Mouse (Mus musculus) erythroblast, embryonic 14.5 days (primary cell): Measurements from ENCODE around the gene Prkg1. TPM values are rescaled to one million over a fixed set of nuclear protein-coding genes. Genes with fewer than 3 reads are reported as not detected.

Source experiments
- H3K27me3 ChIP-seq: 2 replicates; pipeline ENCODE4 v1.6.1; 2012; ENCODE audit warnings: inconsistent platforms; ENCODE audit not compliant: control insufficient read depth
- H3K36me3 ChIP-seq: 2 replicates; pipeline ENCODE4 v1.6.1; 2012; ENCODE audit warnings: mild to moderate bottlenecking, inconsistent platforms; ENCODE audit not compliant: control insufficient read depth
- H3K4me1 ChIP-seq: 2 replicates; pipeline ENCODE4 v1.6.1; 2012; ENCODE audit warnings: inconsistent platforms; ENCODE audit not compliant: control insufficient read depth
- H3K4me3 ChIP-seq: replicated peaks from 2 replicates; pipeline ENCODE3; 2012; ENCODE audit warnings: moderate library complexity, mild to moderate bottlenecking, inconsistent platforms
- H3K9me3 ChIP-seq: 2 replicates; pipeline ENCODE4 v1.6.1; 2012; ENCODE audit warnings: low read length, inconsistent platforms, mixed read lengths; ENCODE audit not compliant: control insufficient read depth
- GATA1 ChIP-seq: IDR thresholded peaks from 2 replicates; pipeline ENCODE4 v1.6.1; 2012; ENCODE audit warnings: low read length, inconsistent platforms, mixed read lengths
- TAL1 ChIP-seq: IDR thresholded peaks from 3 replicates; pipeline ENCODE4 v1.6.1; 2012; ENCODE audit warnings: low read length, inconsistent platforms, mixed read lengths
- polyA plus RNA-seq: library from polyadenylated mRNA; stranded (reverse); fragments of >175 nt; gene quantifications from 2 replicates; pipeline ENCODE4 v1.2.3, GENCODE M21; 2012

Prkg1 gene
- polyA plus RNA-seq, 1 experiment = not detected

DNA sequence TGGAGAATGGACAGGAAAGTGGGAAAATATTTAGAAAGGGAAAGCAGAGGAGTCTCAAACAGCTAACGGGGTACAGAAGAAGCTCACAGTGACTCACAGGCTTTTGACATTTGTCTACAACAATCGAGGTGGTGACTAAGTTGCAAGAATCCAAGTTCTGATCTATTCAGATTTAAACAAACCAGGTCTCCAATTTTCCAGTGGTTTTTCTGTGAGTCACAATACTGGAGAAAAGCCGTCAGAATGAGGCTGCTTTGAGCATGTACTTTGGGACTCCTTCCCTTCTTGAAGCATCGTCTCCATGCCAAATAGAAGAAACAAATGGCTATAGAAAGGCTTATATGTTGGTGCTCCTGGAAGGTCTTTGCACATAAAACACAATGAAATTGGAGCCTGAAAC is 151.7 kb downstream of the Prkg1 start:
- Histone ChIP-seq H3K4me3 (no peak overlapping the region), H3K4me1 (no peaks in the 10 kb centered on the region), H3K36me3 (no peaks in the 10 kb centered on the region), H3K27me3 (no peaks in the 10 kb centered on the region), H3K9me3 (no peaks in the 10 kb centered on the region)
- TF ChIP-seq GATA1 (no peak), TAL1 (no peak)

GRCm38 (mm10) chr19:31602578-31602977 is 162.3 kb downstream of the Prkg1 start:
- Histone ChIP-seq H3K36me3 (no peaks in the 10 kb centered on the region), H3K4me3 (no peak overlapping the region), H3K27me3 (no peaks in the 10 kb centered on the region), H3K4me1 (no peaks in the 10 kb centered on the region), H3K9me3 (no peaks in the 10 kb centered on the region)
- no peak for TF ChIP-seq TAL1
- no peak for TF ChIP-seq GATA1

DNA sequence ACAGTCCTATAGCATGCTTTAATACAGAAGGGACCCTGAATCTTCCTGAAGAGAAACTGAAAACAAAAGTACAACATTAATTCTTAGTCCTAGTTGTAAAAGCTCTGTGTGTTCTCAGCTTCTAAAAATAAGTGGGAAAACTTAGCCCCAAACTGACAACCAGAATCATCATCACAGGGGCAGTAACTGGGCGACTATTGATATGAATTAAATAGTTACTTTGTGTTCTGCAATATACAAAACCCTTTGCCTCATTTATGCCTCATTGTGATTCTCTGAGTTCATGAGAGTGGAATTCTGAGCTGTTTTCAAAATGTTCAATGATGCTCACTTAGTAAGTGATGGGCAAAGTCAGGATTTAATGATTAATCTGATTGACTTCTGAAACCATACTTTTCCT is 170.8 kb downstream of the Prkg1 start:
- Histone ChIP-seq H3K4me1 (no peaks in the 10 kb centered on the region), H3K4me3 (no peak overlapping the region), H3K36me3 (no peaks in the 10 kb centered on the region), H3K27me3 (no peaks in the 10 kb centered on the region), H3K9me3 (no peaks in the 10 kb centered on the region)
- TF ChIP-seq GATA1 (no peak), TAL1 (no peak)

DNA sequence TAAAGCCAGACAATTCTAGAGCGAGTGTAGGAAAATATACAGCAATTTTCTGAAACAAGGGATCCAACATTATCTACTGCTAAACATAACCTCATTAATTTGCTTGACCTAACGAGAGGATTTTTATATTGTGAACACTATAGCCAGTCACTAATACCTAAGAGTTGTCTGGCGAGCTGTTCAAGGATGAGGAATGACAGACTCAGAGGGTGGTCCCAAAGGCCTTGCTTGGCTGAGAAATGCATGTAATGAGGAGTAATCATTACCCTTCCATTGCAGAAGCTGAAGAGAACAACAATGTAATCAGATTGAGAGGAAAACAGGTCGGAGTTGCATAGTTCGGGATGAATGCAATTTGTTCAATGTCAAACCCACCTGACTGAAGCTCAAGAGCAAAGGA is 174.1 kb downstream of the Prkg1 start:
- H3K36me3 ChIP-seq = no peaks in the 10 kb centered on the region
- TF ChIP-seq GATA1 = no peak
- no peak for TF ChIP-seq TAL1
- no peaks in the 10 kb centered on the region for H3K4me1 ChIP-seq
- no peaks in the 10 kb centered on the region for H3K27me3 ChIP-seq
- no peak overlapping the region for H3K4me3 ChIP-seq
- H3K9me3 ChIP-seq = no peaks in the 10 kb centered on the region

DNA sequence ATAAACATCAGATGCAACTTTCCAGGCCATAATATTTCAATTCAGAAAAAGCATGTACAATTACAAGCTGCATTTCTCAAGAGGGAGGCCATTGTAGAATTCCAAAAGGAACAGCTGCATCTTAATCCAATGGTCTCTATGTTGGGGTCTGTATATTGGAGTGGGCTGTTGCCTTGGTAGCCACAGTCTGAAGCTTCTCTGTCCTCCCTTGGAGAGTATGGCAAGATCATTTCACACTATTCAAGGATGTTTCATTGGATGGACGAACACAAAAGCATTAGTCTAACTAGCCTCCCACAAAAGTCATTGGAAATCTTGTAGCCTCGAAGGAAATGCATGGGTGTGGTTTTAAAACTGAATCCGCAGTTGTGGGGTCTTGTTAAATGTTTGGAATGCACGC is 187.7 kb downstream of the Prkg1 start:
- no peaks in the 10 kb centered on the region for H3K4me1 ChIP-seq
- H3K9me3 ChIP-seq = no peaks in the 10 kb centered on the region
- no peak for TF ChIP-seq TAL1
- no peak for TF ChIP-seq GATA1

DNA sequence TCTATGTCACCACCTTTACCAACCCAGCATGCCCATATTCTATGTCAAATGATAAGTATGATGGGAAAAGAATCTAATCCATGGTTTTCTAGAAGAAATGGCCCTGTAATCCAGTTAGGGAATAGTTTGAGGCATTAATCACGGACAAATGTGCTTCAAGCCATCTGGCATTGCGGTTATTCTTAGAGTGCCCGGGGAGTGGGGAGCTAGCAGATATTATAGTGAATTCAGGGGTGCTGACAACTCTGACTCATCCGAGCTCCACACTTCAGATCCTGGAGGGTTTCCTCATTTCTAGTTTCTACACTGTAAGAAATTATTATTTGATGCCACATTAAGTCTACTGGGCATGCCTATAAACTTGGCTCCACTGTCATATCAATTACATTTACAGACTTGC is 200.5 kb downstream of the Prkg1 start:
- no peaks in the 10 kb centered on the region for H3K36me3 ChIP-seq
- H3K9me3 ChIP-seq = no peaks in the 10 kb centered on the region
- TF ChIP-seq GATA1 = no peak
- no peak for TF ChIP-seq TAL1

More for the DNA sequence above, 187.7 kb downstream of the Prkg1 start:
- no peaks in the 10 kb centered on the region for H3K27me3 ChIP-seq
- H3K4me3 ChIP-seq = no peak overlapping the region
- no peaks in the 10 kb centered on the region for H3K36me3 ChIP-seq

DNA sequence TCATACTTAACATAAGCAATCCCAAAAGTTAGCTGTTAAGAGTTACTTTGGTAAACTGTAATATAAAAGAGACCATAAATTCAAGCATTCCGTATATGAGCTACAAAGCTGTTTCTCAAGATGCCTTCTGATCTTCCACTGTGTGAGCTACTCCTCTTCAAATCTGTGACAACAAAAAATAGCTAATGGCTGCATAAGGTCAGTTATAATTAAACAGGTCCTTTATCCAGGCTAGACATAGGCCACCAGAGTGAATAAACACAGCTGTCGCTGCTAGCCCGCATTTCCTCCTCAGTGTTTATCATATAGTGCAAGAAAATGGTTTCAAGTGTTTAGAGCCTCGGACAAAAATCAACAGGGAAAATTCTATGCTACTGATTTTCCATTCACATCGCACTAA is 218.8 kb downstream of the Prkg1 start:
- TF ChIP-seq GATA1 = no peak
- TF ChIP-seq TAL1 = no peak
- Histone ChIP-seq H3K4me1 (no peaks in the 10 kb centered on the region), H3K4me3 (no peak overlapping the region), H3K9me3 (no peaks in the 10 kb centered on the region), H3K27me3 (no peaks in the 10 kb centered on the region), H3K36me3 (no peaks in the 10 kb centered on the region)

More for the DNA sequence above, 200.5 kb downstream of the Prkg1 start:
- Histone ChIP-seq H3K4me1 (no peaks in the 10 kb centered on the region), H3K4me3 (no peak overlapping the region), H3K27me3 (no peaks in the 10 kb centered on the region)

GRCm38 (mm10) chr19:31531249-31531740 is 233.5 kb downstream of the Prkg1 start:
- Histone ChIP-seq H3K4me1 (no peaks in the 10 kb centered on the region), H3K36me3 (no peaks in the 10 kb centered on the region), H3K27me3 (no peaks in the 10 kb centered on the region), H3K9me3 (no peaks in the 10 kb centered on the region), H3K4me3 (no peak overlapping the region)
- TF ChIP-seq TAL1 = no peak
- TF ChIP-seq GATA1 = no peak

GRCm38 (mm10) chr19:31530616-31531015 is 234.2 kb downstream of the Prkg1 start:
- Histone ChIP-seq H3K9me3 (no peaks in the 10 kb centered on the region), H3K4me1 (no peaks in the 10 kb centered on the region), H3K36me3 (no peaks in the 10 kb centered on the region), H3K4me3 (no peak overlapping the region), H3K27me3 (no peaks in the 10 kb centered on the region)
- TF ChIP-seq GATA1 (no peak), TAL1 (no peak)

DNA sequence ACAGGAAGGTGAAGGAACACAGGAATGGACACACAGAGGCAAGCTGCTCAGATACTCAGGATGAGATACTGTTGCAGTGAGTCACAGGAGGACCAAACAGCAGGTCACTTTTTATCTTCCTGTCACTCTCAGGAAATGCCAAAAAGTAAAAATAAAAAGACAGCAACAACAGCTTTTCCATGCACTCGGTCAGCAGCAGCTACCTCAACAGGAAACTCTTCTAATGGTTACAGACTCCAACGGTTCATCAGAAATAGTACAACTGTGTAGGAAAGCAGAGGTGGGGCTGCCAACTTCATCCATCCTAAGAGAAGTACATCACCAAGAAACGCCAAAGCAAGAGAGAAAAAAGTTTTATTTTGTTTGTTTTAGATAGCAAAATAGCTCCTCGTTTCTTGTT is 234.9 kb downstream of the Prkg1 start:
- Histone ChIP-seq H3K4me3 (no peak overlapping the region), H3K27me3 (no peaks in the 10 kb centered on the region), H3K36me3 (no peaks in the 10 kb centered on the region), H3K9me3 (no peaks in the 10 kb centered on the region), H3K4me1 (no peaks in the 10 kb centered on the region)
- TF ChIP-seq GATA1 (no peak), TAL1 (no peak)
